10 mouse cellular contexts compared by ENCODE assay signal in the genomic region with DNA sequence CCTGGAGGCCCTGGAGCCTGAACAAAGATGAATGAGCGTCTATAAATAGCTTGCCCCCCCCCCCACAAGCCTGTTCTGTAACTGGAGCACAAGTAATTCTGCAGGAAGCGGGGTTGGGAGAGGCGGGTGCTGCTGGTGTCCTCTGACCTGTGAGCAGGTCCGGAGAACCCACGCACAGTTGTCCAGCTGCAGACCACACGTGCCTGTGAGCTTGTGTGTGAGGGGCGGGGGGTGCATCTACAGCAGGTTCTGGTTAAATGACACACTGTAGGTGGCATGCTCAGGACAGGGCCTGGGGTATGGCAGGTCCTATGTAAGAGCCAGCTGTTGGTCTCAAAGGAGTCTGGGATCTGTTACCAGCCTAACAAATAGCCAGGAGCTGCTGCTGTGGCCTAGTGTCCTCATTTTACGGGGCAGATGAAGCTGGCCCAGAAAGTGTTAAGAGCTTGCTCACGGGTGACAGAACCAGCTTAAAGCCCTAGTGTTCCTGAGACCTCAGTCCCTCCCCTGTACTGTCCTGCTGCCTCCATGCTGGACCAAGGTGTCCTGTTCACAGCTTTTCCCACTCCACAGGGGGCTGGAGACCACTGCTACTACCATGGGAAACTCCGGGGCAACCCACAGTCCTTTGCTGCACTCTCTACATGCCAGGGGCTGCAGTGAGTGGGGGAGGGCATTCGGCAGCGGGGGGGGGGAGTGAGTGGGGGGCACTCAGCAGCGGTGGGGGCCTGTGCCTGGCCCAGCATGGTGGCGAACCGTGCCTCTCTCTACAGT. TPM values are rescaled to one million over a fixed set of nuclear protein-coding genes. Genes with fewer than 3 reads are reported as not detected.
DNase-seq lines count a peak whose midpoint lies in the region; ATAC-seq and TF ChIP-seq lines count a peak whose summit lies in the region.
"Had no signal": no experiment of that assay in that cellular context is flagged by ENCODE, and none has a peak within 500 bp of the region (broad histone marks: within the 10 kb centered on the region; RNA-seq: fewer than 3 reads in every experiment).

No protein-coding gene starts in this region.

- TF ChIP-seq CTCF in brain, embryonic 14.5 days (IDR thresholded peaks at IDR 0.05; ENCODE audit: borderline replicate concordance, extremely low read depth, insufficient read depth, insufficient read length), result no peak

- no peak; the same call in 1 of the 2 replicates for ATAC-seq in kidney, embryonic 14.5 days (ENCODE audit: low FRiP score, low TSS enrichment)
- ATAC-seq in intestine, embryonic 16.5 days, result no peak

- H3K4me2 ChIP-seq in kidney, embryonic 14.5 days (replicated peaks; ENCODE audit: low read depth, low read length), result no peak overlapping the region
- no peak overlapping the region for H3K4me2 ChIP-seq in intestine, embryonic 16.5 days (ENCODE audit: low read depth, low read length)

- H3K9ac ChIP-seq in kidney, embryonic 14.5 days (ENCODE audit: low read depth, low read length), result 0 out of 2 replicates have a peak overlapping the region, but pooled peaks have one; percentile 7
- 0 out of 2 replicates have a peak overlapping the region, but pooled peaks have one; percentile 37 for H3K9ac ChIP-seq in intestine, embryonic 16.5 days (ENCODE audit: low read depth, low read length)

- no peak for TF ChIP-seq POLR2A in brain, embryonic 14.5 days (IDR thresholded peaks at IDR 0.05; ENCODE audit: borderline replicate concordance, extremely low read depth, insufficient read depth, insufficient read length, poor library complexity, severe bottlenecking)

- H3K27ac ChIP-seq in kidney, embryonic 14.5 days (ENCODE audit: low read depth, low read length), result peak overlapping the region; percentile 47; the same call in 1 of the 2 replicates
- no peak overlapping the region for H3K27ac ChIP-seq in intestine, embryonic 16.5 days (ENCODE audit: low read length)

- H3K27me3 ChIP-seq in kidney, embryonic 14.5 days (ENCODE audit: control insufficient read depth, insufficient read depth, low read length), result no peaks in the 10 kb centered on the region; the same call in 1 of the 2 replicates
- H3K27me3 ChIP-seq in intestine, embryonic 16.5 days (replicated peaks; ENCODE audit: control insufficient read depth, insufficient read depth, low read length), result no peaks in the 10 kb centered on the region

- WGBS in kidney, embryonic 14.5 days, result 31% methylated on average over 15 of the region's 15 CpGs
- 37% methylated on average over 15 of the region's 15 CpGs for WGBS in intestine, embryonic 16.5 days

- no peaks in the 10 kb centered on the region for H3K36me3 ChIP-seq in kidney, embryonic 14.5 days (ENCODE audit: control insufficient read depth, insufficient read depth, low read length)
- no peaks in the 10 kb centered on the region for H3K36me3 ChIP-seq in intestine, embryonic 16.5 days (ENCODE audit: control insufficient read depth, insufficient read depth, low read length)

- H3K4me1 ChIP-seq in kidney, embryonic 14.5 days (ENCODE audit: control insufficient read depth, insufficient read depth, low read length), result peaks cover 31% of the 10 kb centered on the region
- H3K4me1 ChIP-seq in intestine, embryonic 16.5 days (ENCODE audit: control insufficient read depth, insufficient read depth, low read length), result peaks cover 17% of the 10 kb centered on the region

- no peak overlapping the region for H3K4me3 ChIP-seq in kidney, embryonic 14.5 days (ENCODE audit: low read length)
- H3K4me3 ChIP-seq in intestine, embryonic 16.5 days (ENCODE audit: low read length), result no peak overlapping the region

- no peaks in the 10 kb centered on the region for H3K9me3 ChIP-seq in kidney, embryonic 14.5 days (ENCODE audit: control insufficient read depth, low read length)
- no peaks in the 10 kb centered on the region for H3K9me3 ChIP-seq in intestine, embryonic 16.5 days (ENCODE audit: control insufficient read depth, low read length)

- peak; percentile 47 for DNase-seq in embryo, embryonic 11 days
- no peak for DNase-seq in embryo, embryonic 10.5 days (ENCODE audit: low spot score)
- DNase-seq in kidney, adult 8-10 months, result no peak
- DNase-seq in brain, embryonic 14.5 days (ENCODE audit: low read depth), result peak; percentile 36
- no peak for DNase-seq in thymus, postnatal 36 days
- DNase-seq in adrenal gland, adult 18-20 months (ENCODE audit: low spot score in 2 of 2), result no peak
- DNase-seq: lung, adult 18-20 months; midbrain, embryonic 14.5 days had no signal

RNA-seq across cellular contexts. Expression of a gene that starts 9.6 kb away (rescaled TPM):
- 3.5 and 7.8 TPM in 2 replicates for polyA plus RNA-seq in kidney, embryonic 14.5 days (2014; fragmentation: Nextera tagmentation; extraction: Ambion mirVana)
- 48.4 and 64.1 TPM in 2 replicates for polyA plus RNA-seq in brain, embryonic 14.5 days (2012; rRNA removed)
- 2.4 and 3.1 TPM in 2 replicates for polyA plus RNA-seq in intestine, embryonic 16.5 days (2015; fragmentation: Nextera tagmentation; extraction: Ambion mirVana)
- total RNA-seq in adrenal gland, adult 18-20 months (2021), result 1 to 10 TPM; 1.9 to 5.5 TPM

RNA-seq across cellular contexts. Expression of a gene that starts 48.7 kb away (rescaled TPM):
- polyA plus RNA-seq in kidney, embryonic 14.5 days (2014; fragmentation: Nextera tagmentation; extraction: Ambion mirVana), result 63.0 and 69.6 TPM in 2 replicates
- 52.2 and 61.0 TPM in 2 replicates for polyA plus RNA-seq in brain, embryonic 14.5 days (2012; rRNA removed)
- polyA plus RNA-seq in intestine, embryonic 16.5 days (2015; fragmentation: Nextera tagmentation; extraction: Ambion mirVana), result 24.9 and 26.2 TPM in 2 replicates
- total RNA-seq in adrenal gland, adult 18-20 months (2021), result 10 to 100 TPM; 12.0 to 16.4 TPM

Comparison
In these comparisons a context has a peak if more than half of its experiments do, and no peak if none do; other contexts are left out.
1. DNase-seq: peak in embryo, embryonic 11 days (single experiment) and brain, embryonic 14.5 days (single experiment); none in embryo, embryonic 10.5 days (single experiment), kidney, adult 8-10 months (0 of 2), thymus, postnatal 36 days (0 of 2) and adrenal gland, adult 18-20 months (0 of 2).